Mouse (Mus musculus) embryo, embryonic 9.5 days (tissue): ENCODE results near the gene Plagl2.
"Not testable (repeated sequence)": the region's sequence is repeated elsewhere in the genome, so short reads cannot be mapped to it uniquely, and the experiment has no call there.

Source experiments
- DNase-seq: peaks from one replicate; pipeline ENCODE4 v3.0.0-alpha.2; 2017; ENCODE audit errors: extremely low spot score

The Plagl2 gene

DNA sequence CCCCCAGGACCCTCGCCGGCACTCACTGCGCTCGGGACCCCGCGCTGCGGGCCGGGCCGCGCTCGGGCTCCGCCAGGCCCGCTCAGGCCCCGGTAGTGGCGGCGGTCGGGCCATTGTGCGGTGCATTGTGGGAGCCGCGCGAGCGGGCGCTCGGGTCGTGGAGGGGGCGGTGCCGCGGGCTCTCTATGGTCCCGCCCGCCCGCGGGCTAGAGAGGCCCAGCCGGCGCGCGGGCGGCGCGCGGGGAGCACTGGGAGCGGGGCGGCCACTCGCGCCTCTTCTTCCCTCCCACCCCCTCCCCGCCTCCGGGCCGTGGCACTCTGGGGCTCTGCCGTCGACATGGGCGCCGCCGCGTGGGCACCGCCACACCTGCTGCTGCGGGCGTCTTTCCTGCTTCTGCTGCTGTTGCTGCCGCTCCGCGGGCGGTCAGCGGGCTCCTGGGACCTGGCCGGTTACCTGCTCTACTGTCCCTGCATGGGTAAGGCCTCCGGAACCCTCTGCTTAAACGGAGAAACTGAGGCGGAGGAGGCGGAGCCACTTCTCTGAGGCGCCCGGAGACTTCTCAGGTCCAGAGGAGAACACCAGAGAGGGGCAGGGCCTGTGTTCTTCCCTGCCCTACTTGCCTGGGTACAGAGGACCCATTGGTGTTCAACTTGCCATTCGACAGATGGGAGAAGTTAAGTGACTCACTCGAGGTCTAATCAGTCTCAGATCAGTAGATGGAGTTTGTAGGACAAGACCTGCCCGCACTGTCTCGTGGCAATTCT, at the start of gene Plagl2, which contains the start of gene Pofut1:
Plagl2 (minus strand) TSS at position 177 of the 765 bp plus-strand sequence.
Pofut1 (plus strand) TSS at position 284 of the 765 bp plus-strand sequence.
- DNase-seq: peak; percentile 89

DNA sequence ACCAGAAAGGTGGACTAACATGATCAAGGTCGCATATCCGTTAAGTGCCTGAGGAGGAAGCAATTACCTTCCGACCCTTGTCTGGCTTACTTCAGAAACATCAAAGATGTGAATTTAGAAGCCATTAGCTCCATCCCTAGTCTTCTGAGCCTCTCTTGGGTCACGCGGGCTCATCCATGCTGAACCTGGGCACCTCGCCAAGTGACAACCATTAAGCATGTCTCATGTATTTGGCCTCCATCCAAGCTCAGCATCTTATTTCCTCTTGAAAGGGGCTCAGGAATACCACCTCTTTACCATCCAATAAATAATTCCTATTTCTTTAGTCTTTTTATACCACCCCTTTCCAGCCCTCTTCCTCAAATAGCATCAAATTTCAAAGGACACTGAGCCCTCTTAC, 46.6 kb upstream of the Plagl2 start:
- DNase-seq: no peak

- DNase-seq: no peak
Measured at GRCm38 (mm10) chr2:153286524-153286923, 45.3 kb upstream of the Plagl2 start.

DNA sequence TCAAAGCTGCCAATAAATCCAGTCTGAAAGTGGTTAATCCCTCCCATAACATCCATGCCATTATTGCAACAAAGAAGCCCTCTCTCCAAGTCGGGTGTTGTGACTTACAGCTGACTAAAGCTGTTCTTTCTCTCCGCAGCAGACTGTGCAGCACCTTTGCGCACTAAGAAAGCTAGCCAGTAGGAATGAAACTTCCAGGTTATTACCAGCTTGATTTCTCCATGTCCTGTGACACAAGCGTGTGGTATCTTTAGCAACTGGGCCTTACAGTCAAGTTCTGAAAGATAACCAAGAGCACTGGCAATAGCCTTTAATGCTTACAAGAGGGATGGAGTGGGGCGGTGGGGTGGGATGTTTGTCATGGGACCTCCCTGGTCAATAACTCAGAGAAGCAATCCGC, 42.7 kb upstream of the Plagl2 start:
- DNase-seq: no peak

DNA sequence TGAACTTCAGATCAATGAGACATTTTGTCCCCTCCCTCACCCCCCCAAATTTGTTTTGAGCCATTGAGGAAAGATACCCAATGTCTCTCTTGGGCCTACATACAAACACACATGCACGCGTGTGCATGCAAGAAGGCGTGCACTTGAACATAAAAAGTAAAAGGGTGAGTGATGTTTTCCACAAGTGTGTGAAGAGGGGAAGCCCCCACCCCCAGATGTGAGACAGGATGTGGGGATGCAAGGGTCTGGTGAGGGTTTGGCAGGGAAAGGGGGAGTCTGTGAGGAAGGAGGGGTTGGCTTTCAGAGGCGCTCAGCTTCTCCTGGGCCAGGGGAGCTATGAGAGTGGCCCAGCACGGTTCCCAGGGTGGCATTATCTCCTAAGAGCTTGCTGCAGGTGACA, 37.1 kb upstream of the Plagl2 start:
- DNase-seq: no peak

DNA sequence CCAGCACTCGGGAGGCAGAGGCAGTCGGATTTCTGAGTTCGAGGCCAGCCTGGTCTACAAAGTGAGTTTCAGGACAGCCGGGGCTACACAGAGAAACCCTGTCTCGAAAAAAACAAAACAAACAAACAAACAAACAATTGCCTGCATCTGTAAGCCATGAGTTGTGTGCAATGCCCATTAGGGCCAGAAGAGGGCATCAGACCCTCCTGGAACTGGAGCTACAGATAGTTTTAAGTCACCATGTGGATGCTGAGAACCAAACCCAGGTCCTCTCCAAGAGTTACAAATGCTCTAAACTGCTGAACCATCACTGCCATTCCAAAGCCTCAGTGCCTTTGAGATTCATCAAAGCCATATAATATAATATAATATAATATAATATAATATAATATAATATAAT, 35.6 kb upstream of the Plagl2 start:
- DNase-seq: not testable (repeated sequence)

DNA sequence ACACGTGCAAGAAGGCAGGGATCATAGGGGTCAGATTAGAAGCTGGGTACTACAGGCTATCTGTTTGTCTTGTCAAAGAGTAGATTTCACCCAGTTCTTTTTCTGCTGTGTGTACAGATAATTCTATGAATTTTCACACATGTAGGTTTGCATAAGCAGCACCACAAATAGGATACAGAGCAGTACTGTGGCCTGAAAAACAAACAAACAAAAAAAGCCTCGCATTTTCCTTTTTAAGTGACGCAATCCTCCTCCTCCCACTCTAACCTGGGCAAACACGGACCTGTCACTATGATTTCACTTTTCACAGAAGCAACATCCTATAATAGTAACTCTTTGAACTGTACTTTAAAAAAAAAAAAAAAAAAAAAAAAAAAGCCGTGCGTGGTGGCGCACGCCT, 35.2 kb upstream of the Plagl2 start:
- DNase-seq: no peak

- DNase-seq: not testable (repeated sequence)
Measured at GRCm38 (mm10) chr2:153275577-153275976, 34.4 kb upstream of the Plagl2 start.

DNA sequence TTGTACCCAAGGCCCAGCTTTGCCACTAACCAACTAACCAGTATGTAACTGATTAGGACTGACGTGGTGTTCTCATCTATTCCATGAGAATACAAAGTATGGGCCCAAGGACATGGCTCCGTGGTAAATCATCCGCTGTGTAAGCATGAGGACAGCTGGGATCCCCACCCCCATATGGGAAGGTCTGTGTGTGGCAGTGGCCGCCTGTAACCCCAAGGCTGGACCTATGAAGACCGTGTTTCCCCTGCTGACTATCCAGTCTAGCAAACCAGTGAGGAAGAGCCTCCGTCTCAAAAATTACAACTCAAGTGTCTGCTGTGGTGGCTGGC, 33.7 kb upstream of the Plagl2 start:
- DNase-seq: no peak

GRCm38 (mm10) chr2:153274200-153274918, 33.1 kb upstream of the Plagl2 start:
- DNase-seq: not testable (repeated sequence)

- DNase-seq: not testable (repeated sequence)
Measured at GRCm38 (mm10) chr2:153270231-153270915, 29.1 kb upstream of the Plagl2 start.

GRCm38 (mm10) chr2:153267331-153267730, 26.1 kb upstream of the Plagl2 start:
- DNase-seq: no peak

GRCm38 (mm10) chr2:153263053-153263452, 21.8 kb upstream of the Plagl2 start:
- no peak for DNase-seq

GRCm38 (mm10) chr2:153259864-153260674, 18.8 kb upstream of the Plagl2 start:
- no peak for DNase-seq

- no peak for DNase-seq
Measured at GRCm38 (mm10) chr2:153259030-153259863, 18.0 kb upstream of the Plagl2 start.

DNA sequence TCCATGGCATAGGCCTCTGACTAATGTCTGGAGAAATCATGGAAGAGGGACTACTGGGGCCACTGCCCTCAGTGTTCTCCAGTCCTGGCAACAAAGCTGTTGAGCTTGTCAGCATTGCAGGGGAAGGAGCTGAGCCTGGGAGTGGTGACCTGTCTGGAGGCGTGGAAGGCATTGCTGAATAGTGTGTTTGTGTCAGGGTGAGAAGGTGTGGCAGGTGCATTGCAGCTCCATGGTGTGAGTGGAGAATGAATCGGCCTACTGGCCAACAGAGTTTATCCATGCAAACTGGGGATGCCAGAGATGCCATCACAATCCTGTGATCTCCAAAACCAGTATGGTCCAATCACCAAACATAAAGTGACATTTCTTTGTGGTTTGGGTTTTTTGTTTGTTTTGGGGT, 15.4 kb upstream of the Plagl2 start:
- no peak for DNase-seq

DNA sequence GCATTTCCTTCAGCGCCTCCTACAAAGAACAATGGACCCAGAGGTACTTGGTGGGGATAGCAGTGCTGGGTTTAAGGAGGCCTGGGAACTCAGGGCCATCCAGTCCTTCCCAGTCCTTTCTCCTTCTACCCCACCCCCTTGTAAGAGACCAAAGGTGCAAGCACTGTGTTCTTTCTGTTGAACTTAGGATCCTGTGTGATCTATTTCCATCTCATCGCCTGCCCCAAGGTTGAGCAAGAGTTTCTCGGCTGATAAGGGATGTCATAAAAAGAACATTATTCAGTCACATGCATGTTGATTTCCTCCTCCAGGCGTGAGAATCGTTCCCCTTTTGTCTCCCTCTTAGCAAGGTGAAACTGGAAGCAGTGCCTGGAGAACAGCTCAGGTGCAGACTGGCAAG, 8.5 kb upstream of the Plagl2 start:
- DNase-seq: no peak

- DNase-seq: no peak
Measured at GRCm38 (mm10) chr2:153242156-153242555, 930 bp upstream of the Plagl2 start.

- DNase-seq: no peak
Measured at GRCm38 (mm10) chr2:153240701-153241235, 458 bp downstream of the Plagl2 start.

GRCm38 (mm10) chr2:153239860-153240480, 1.3 kb downstream of the Plagl2 start:
- DNase-seq: peak; percentile 47
